Mouse (Mus musculus) layer of hippocampus, adult 11-12 months (tissue): ENCODE measurements around the gene Olfr1134.
"Not testable (repeated sequence)": the region's sequence is repeated elsewhere in the genome, so short reads cannot be mapped to it uniquely, and the experiment has no call there.

Experiments
- DNase-seq: peaks from one replicate; pipeline ENCODE4 v3.0.0; 2022; ENCODE audit warnings: low spot score

Olfr1134 gene

GRCm38 (mm10) chr2:87658360-87658759 is at the start of gene Olfr1134:
Gene Olfr1134, minus strand, starts transcription at chr2:87658460.
- DNase-seq = no peak

- DNase-seq = no peak
Observed at GRCm38 (mm10) chr2:87693847-87694246, 35.6 kb upstream of the Olfr1134 start, which contains the start of gene Olfr1136. Gene Olfr1136, minus strand, starts transcription at chr2:87693947.

GRCm38 (mm10) chr2:87673564-87673963 is 15.3 kb upstream of the Olfr1134 start, which contains the start of gene Olfr1135:
Gene Olfr1135, minus strand, starts transcription at chr2:87673664.
- DNase-seq = no peak

GRCm38 (mm10) chr2:87647274-87647673 is 11.0 kb downstream of the Olfr1134 start, which contains the start of gene Olfr1133:
Gene Olfr1133, minus strand, starts transcription at chr2:87647374.
- no peak for DNase-seq

- no peak for DNase-seq
Observed at GRCm38 (mm10) chr2:87642441-87642840, 15.8 kb downstream of the Olfr1134 start.

GRCm38 (mm10) chr2:87637435-87637834 is 20.8 kb downstream of the Olfr1134 start, which contains the start of gene Olfr1132:
Gene Olfr1132, minus strand, starts transcription at chr2:87637535.
- DNase-seq = no peak

- DNase-seq = no peak
Observed at GRCm38 (mm10) chr2:87626804-87627203, 31.5 kb downstream of the Olfr1134 start, which contains the start of gene Olfr1131. Gene Olfr1131, plus strand, starts transcription at chr2:87627104.

GRCm38 (mm10) chr2:87605912-87606311 is 52.3 kb downstream of the Olfr1134 start, which contains the start of gene Olfr1130:
Gene Olfr1130, plus strand, starts transcription at chr2:87606212.
- not testable (repeated sequence) for DNase-seq
